Mouse (Mus musculus): ENCODE data around the gene Fgfr2. TPM values are rescaled to one million over a fixed set of nuclear protein-coding genes. Genes with fewer than 3 reads are reported as not detected.

Gene Fgfr2
- polyA plus RNA-seq, 1 experiment from 2014 or later: 11.2 TPM

DNA sequence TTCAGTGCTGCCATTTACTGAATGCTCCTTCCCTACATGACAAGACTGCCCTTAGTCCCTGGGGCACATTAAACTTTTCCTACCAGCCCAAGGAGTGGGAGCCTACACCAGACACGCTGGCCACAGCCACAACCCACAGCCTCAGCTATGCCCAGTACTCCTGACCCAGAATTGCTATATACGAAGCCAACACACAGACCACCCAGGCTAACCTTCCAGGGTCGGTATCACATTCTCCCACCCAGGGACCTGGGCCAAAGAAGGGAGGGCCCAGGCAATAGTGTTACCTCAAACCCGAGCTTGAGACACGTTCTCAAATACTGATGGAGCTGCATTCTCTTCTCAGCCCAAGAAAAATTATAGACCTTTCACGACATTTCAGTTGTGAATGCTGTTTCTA lies 754.3 kb downstream of the Fgfr2 start:
- Histone ChIP-seq H3K36me3 (replicated peaks; ENCODE audit: insufficient read depth, low read length) (no peaks in the 10 kb centered on the region), H3K27me3 (ENCODE audit: insufficient read depth, low read length) (no peaks in the 10 kb centered on the region), H3K9me3 (ENCODE audit: low read length) (no peaks in the 10 kb centered on the region), H3K27ac (ENCODE audit: low read depth) (no peak overlapping the region), H3K9ac (replicated peaks) (no peak overlapping the region), H3K4me3 (ENCODE audit: low read depth, low read length) (no peak overlapping the region), H3K4me2 (ENCODE audit: low read depth, low read length) (no peak overlapping the region), H3K4me1 (ENCODE audit: insufficient read depth) (peaks cover 10% of the 10 kb centered on the region; the same call in 1 of the 2 replicates)
- WGBS (ENCODE audit: insufficient replicate concordance): 77% methylated on average over 6 of the region's 6 CpGs
- no peak for TF ChIP-seq EP300 (IDR thresholded peaks at IDR 0.05; ENCODE audit: low read depth)
- TF ChIP-seq CTCF (IDR thresholded peaks at IDR 0.05; ENCODE audit: low read depth): no peak
- DNase-seq: no peak
- no peak for ATAC-seq

DNA sequence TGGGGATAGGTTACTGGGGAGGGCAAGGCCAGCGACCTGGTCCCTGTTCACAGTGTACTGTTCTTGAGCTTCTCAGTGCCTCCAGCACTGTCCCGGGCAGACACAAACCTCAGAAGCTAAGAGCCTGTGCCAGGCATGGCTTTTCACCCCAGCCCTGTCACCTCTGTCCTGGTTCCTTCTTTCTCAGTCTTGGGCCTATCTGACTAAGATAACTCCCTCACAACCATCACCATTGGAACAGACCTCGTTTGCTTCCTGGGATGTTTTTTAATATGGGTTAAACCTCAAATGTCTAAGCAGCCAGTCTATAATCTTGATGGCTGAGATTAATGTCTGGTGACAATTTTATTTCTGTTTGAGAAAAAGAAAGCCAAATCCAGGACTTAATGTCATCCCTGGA lies 755.8 kb downstream of the Fgfr2 start:
- ATAC-seq (no peak), DNase-seq (no peak)
- Histone ChIP-seq H3K27me3 (ENCODE audit: insufficient read depth, low read length) (no peaks in the 10 kb centered on the region), H3K4me3 (ENCODE audit: low read depth, low read length) (no peak overlapping the region), H3K4me2 (ENCODE audit: low read depth, low read length) (no peak overlapping the region), H3K36me3 (replicated peaks; ENCODE audit: insufficient read depth, low read length) (no peaks in the 10 kb centered on the region), H3K9ac (replicated peaks) (no peak overlapping the region), H3K4me1 (ENCODE audit: insufficient read depth) (peaks cover 10% of the 10 kb centered on the region; the same call in 1 of the 2 replicates), H3K9me3 (ENCODE audit: low read length) (no peaks in the 10 kb centered on the region), H3K27ac (ENCODE audit: low read depth) (no peak overlapping the region)
- 52% methylated on average over 3 of the region's 3 CpGs for WGBS (ENCODE audit: insufficient replicate concordance)
- TF ChIP-seq EP300 (IDR thresholded peaks at IDR 0.05; ENCODE audit: low read depth) (no peak), CTCF (IDR thresholded peaks at IDR 0.05; ENCODE audit: low read depth) (no peak)

DNA sequence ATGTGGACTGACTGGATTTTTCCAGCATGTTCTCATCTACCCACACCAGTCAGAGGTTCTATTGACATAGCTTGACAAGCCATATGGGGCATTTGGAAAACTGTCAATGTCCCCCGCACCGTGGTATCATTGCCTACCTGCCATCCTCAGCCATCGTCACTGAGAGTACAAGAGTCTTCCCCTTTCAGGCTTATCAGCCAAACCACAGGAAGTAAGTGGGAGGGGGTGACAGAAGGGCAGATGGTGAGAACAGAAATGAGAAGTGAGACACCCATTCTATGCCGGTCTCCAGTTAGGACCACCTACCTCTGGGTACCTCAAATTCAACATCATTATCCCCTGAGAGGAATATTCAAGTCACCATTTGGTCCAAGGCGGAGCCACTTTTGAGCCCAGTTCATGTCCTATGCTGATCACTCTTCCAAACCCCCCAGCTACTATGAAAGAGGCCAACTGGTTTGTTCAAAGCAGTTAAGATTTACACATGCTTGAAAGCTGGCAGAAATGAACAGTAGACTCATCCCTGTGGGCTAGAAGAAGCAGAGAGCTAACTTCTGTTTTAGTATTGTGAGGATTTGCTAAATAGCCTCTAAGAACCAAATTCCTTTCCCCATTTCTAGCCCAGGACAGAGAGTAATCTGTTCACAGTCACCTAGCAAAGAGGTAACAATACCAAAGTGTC lies 757.3 kb downstream of the Fgfr2 start:
- peak overlapping the region; percentile 4; the same call in 1 of the 2 replicates for H3K27ac ChIP-seq (ENCODE audit: low read depth)
- no peak overlapping the region for H3K4me3 ChIP-seq (ENCODE audit: low read depth, low read length)
- no peak for DNase-seq

DNA sequence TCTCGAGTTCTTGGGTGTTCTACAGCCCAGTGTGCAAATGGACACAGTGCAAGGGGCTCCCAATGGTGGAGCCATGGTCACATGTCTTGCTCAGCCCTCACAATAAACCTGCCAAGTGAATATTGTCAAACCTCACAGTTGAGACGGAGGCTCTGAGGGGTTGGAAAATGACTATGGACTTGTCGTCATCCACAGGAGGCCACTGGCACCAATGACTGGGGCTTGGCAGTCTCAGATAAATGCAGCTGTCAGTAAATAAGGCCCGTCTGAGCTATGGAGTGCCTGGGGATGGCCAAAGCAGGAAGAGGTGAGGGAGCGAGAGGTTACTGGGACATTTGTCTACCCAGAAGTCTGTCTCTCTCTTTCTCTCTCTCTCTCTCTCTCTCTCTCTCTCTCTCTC lies 758.0 kb downstream of the Fgfr2 start:
- Histone ChIP-seq H3K27ac (ENCODE audit: low read depth) (no peak overlapping the region), H3K9me3 (ENCODE audit: low read length) (no peaks in the 10 kb centered on the region), H3K4me2 (ENCODE audit: low read depth, low read length) (peak overlapping the region; percentile 42; the same call in 1 of the 2 replicates), H3K9ac (replicated peaks) (no peak overlapping the region), H3K36me3 (replicated peaks; ENCODE audit: insufficient read depth, low read length) (no peaks in the 10 kb centered on the region), H3K4me3 (ENCODE audit: low read depth, low read length) (no peak overlapping the region), H3K4me1 (ENCODE audit: insufficient read depth) (peaks cover 10% of the 10 kb centered on the region; the same call in 1 of the 2 replicates), H3K27me3 (ENCODE audit: insufficient read depth, low read length) (no peaks in the 10 kb centered on the region)
- no peak for ATAC-seq
- TF ChIP-seq CTCF (IDR thresholded peaks at IDR 0.05; ENCODE audit: low read depth) (no peak), EP300 (IDR thresholded peaks at IDR 0.05; ENCODE audit: low read depth) (no peak)
- DNase-seq: no peak
- whole genome bisulfite sequencing (ENCODE audit: insufficient replicate concordance): 36% methylated on average over 5 of the region's 5 CpGs

More for the DNA sequence above, 757.3 kb downstream of the Fgfr2 start:
- Histone ChIP-seq H3K9ac (replicated peaks) (no peak overlapping the region), H3K27me3 (ENCODE audit: insufficient read depth, low read length) (no peaks in the 10 kb centered on the region), H3K9me3 (ENCODE audit: low read length) (no peaks in the 10 kb centered on the region), H3K4me1 (ENCODE audit: insufficient read depth) (peaks cover 10% of the 10 kb centered on the region; the same call in 1 of the 2 replicates), H3K4me2 (ENCODE audit: low read depth, low read length) (peak overlapping the region; percentile 42; the same call in 1 of the 2 replicates), H3K36me3 (replicated peaks; ENCODE audit: insufficient read depth, low read length) (no peaks in the 10 kb centered on the region)
- 40% methylated on average over 5 of the region's 5 CpGs for WGBS (ENCODE audit: insufficient replicate concordance)
- ATAC-seq: peak; percentile 29; the same call in 1 of the 2 replicates
- no peak for TF ChIP-seq EP300 (IDR thresholded peaks at IDR 0.05; ENCODE audit: low read depth)
- no peak for TF ChIP-seq CTCF (IDR thresholded peaks at IDR 0.05; ENCODE audit: low read depth)

DNA sequence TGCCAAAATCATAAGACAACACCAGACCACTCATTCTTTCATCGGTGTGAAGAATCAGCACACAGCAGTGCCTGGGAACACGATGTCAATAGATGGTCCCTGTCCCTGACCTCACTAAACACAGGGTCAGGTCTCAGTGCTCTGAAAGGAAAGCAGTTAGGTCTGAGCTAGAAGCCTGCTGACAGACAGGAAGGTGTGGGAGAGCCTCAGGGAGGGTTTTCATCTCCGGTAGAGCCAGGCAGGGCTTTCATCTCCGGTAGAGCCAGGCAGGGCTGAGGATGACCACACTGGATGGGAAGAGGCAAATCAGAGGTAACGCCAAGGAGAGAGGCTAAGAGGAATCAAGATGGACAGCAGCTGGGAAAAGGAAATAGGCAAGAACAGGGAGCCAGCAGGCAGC lies 758.6 kb downstream of the Fgfr2 start:
- ATAC-seq (no peak), DNase-seq (no peak)
- no peaks in the 10 kb centered on the region for H3K36me3 ChIP-seq (replicated peaks; ENCODE audit: insufficient read depth, low read length)
- TF ChIP-seq EP300 (IDR thresholded peaks at IDR 0.05; ENCODE audit: low read depth) (no peak), CTCF (IDR thresholded peaks at IDR 0.05; ENCODE audit: low read depth) (no peak)
- no peak overlapping the region for H3K27ac ChIP-seq (ENCODE audit: low read depth)
- H3K27me3 ChIP-seq (ENCODE audit: insufficient read depth, low read length): no peaks in the 10 kb centered on the region
- no peak overlapping the region for H3K4me3 ChIP-seq (ENCODE audit: low read depth, low read length)
- H3K9me3 ChIP-seq (ENCODE audit: low read length): no peaks in the 10 kb centered on the region
- H3K4me1 ChIP-seq (ENCODE audit: insufficient read depth): peaks cover 11% of the 10 kb centered on the region; the same call in 1 of the 2 replicates
- no peak overlapping the region for H3K9ac ChIP-seq (replicated peaks)
- 0 out of 2 replicates have a peak overlapping the region, but pooled peaks have one; percentile 42 for H3K4me2 ChIP-seq (ENCODE audit: low read depth, low read length)
- 31% methylated on average over 5 of the region's 5 CpGs for WGBS (ENCODE audit: insufficient replicate concordance)

DNA sequence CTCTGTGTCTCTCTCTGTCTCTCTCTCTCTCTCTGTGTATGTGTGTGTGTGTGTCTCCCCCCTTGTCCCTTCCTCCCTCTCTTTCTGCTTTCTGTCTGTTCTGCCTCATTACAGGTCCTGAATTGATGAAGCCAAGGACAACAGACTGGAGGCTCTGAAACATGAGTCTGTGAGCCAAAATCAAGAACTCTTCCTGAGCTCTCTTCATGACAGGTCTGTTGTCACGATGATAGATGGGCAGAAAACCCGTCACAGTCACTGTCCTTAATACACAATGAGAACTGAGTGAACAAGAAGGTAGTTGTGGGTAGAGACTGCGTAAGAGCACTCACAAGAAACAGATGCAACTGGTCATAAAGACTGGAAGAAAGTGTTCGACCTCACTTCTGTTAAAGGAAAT lies 762.8 kb downstream of the Fgfr2 start:
- Histone ChIP-seq H3K27me3 (ENCODE audit: insufficient read depth, low read length) (no peaks in the 10 kb centered on the region), H3K9ac (replicated peaks) (no peak overlapping the region), H3K4me3 (ENCODE audit: low read depth, low read length) (no peak overlapping the region), H3K36me3 (replicated peaks; ENCODE audit: insufficient read depth, low read length) (no peaks in the 10 kb centered on the region), H3K4me2 (ENCODE audit: low read depth, low read length) (no peak overlapping the region), H3K4me1 (ENCODE audit: insufficient read depth) (peaks cover 20% of the 10 kb centered on the region), H3K27ac (ENCODE audit: low read depth) (no peak overlapping the region), H3K9me3 (ENCODE audit: low read length) (no peaks in the 10 kb centered on the region)
- DNase-seq (no peak), ATAC-seq (no peak)
- WGBS (ENCODE audit: insufficient replicate concordance): 50% methylated on average over 4 of the region's 4 CpGs
- TF ChIP-seq CTCF (IDR thresholded peaks at IDR 0.05; ENCODE audit: low read depth) (no peak), EP300 (IDR thresholded peaks at IDR 0.05; ENCODE audit: low read depth) (no peak)

Measured in liver, postnatal 0 days (tissue).